Mouse (Mus musculus): ENCODE measurements around the gene Slco1a1.

DNA sequence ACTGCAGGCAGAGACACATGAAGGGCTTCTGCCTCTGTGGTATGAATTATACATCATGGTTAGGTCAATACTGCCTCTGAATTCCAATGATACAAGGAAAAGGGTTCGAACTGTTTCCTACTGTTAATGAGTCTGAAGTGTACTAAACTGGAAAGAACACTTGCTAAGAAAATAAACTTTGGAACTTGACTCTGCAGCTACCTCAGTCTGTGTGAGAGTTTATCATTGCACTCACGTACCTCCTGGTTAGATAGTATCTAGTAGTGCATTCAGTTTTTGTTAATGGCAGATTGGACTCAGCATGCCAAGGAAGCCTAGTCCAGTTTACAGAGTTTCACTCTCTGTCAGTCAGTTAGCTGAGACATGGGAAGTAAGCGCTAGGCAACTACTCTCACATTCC lies 37.9 kb upstream of the Slco1a1 start:
- TF ChIP-seq POLR2A (IDR thresholded peaks at IDR 0.05; ENCODE audit: low read depth, low read length) (no peak), CTCF (IDR thresholded peaks at IDR 0.05; ENCODE audit: extremely low read depth, insufficient read length, insufficient replicate concordance, low read depth, low read length) (no peak)

Measured in small intestine, adult 2 months (tissue).